Mouse (Mus musculus) urinary bladder, postnatal 14 days (tissue): ENCODE measurements around the gene Olfr706.
"Not testable (repeated sequence)": the region's sequence is repeated elsewhere in the genome, so short reads cannot be mapped to it uniquely, and the experiment has no call there.

Source experiments
- DNase-seq: peaks from one replicate; pipeline ENCODE4 v3.0.0; 2021; ENCODE audit warnings: low spot score

Gene Olfr706

DNA sequence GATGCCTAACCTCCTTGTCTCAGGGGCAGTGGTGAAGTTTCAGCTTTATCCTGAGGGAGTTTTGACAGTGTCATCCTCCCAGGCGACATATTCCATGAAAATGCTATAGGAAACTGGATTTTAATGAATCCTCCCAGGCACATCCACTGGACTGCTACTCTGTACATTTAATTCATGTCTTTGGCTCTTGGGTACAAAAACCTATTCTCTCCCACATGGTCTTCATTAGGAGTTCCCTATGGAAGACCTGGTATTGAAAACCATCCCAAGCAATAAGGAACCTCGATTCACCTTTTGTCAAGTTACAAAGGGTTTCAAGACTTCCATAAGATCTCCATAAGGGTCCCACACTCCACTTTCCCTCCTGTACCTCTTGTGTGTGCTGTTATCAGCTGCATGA is at the start of gene Olfr706:
Gene Olfr706 (minus strand): TSS at position 101 of the 400 bp plus-strand sequence.
- DNase-seq, result no peak

DNA sequence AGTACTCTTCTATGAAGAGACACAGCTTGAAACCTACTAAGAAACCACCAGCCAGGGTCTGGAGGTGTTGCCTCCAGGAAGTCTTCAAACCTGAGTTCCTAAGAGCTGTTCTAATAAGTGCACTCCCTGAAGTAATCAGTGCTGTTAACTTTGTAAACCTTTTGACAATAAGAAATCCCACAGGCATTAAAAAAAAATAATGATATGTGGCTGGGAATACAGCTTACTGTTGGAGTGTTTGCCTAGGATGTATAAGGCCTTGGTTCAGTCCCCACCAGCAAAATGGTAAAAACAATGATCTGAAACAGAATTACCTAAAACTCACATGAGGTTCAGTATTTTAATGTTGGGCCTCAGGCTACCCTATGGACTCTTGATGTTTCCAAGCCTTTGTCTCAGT is 44.2 kb upstream of the Olfr706 start, which contains the start of gene Olfr709-ps1:
Gene Olfr709-ps1 (minus strand): TSS at position 101 of the 400 bp plus-strand sequence.
- no peak for DNase-seq

DNA sequence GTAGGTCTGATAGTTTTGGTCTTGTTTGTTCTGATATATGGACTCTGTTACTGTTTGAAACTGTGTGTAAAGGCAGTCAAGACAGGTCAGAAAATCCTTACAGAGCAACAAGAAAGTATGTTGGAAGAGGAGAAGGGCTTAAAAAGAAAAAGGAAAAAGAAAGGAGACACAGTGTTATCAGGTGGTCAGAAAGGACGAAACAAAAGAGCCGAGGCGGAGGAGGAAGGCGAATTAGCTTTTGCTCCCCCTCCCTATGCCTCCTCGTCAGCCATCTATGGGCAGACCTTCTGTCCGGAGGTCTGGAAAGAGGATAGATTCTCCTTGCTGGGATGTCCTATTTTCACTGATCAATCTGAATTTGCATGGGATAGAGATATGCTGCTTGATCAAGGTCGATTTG is 33.0 kb upstream of the Olfr706 start:
- DNase-seq, result not testable (repeated sequence)

DNA sequence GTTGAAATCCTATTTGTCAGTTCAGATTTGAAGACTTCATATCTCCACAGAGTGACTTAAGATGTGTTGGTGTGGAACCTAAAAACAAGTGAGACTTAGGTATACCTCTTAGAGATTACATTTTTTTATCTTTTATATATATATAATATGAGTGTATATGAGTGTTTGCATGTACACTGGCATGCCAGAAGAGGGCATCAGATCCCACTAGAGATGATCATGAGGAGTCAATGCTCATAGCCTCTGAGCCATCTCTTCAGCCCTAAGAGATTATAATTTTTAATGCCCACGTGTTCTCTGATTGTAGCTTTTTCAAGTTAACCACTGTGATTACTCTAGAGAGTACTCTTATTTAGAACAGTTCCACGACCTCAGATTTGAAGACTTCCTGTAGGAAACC is 19.7 kb upstream of the Olfr706 start, which contains the start of gene Olfr1532-ps1:
Gene Olfr1532-ps1 (plus strand): TSS at position 326 of the 400 bp plus-strand sequence.
- DNase-seq, result no peak

DNA sequence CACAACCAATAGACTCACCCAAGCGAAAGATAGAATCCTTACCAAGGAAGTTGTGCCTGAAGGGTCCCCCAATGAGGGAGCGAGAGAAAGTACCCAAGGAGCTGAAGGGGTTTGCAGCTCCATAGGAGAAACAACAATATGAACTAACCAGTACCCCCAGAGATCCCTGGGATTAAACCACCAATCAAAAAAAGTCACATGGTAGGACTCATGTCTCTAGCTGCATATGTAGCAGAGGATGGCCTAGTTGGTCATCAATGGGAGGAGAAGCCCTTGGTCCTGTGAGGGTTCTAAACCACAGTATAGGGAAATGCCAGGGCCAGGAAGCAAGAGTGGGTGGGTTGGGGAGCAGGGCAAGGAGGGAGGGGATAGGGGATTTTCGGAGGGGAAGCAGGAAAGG is 13.2 kb upstream of the Olfr706 start, which contains the start of gene Olfr707:
Gene Olfr707 (minus strand): TSS at position 101 of the 400 bp plus-strand sequence.
- not testable (repeated sequence) for DNase-seq

DNA sequence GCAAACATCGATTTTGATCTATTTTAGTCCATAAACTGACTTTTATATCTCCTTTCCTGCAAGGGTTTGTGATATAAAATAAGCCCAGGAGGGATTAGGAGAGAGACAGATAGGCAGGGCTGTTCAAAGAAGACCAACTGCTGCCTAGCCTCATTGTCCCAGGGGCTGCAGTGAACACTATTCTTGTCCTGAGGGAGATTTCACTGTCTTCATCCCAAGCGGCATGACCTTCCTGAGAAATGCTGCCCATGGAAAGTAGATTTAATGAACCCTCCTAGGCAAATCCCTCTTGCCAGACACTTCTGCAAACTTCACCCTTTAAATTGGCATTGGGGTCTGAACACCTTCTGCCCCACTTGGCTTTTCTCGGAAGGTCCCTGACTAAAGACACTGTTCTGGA is 11.2 kb downstream of the Olfr706 start, which contains the start of gene Olfr705:
Gene Olfr705 (minus strand): TSS at position 101 of the 400 bp plus-strand sequence.
- no peak for DNase-seq

DNA sequence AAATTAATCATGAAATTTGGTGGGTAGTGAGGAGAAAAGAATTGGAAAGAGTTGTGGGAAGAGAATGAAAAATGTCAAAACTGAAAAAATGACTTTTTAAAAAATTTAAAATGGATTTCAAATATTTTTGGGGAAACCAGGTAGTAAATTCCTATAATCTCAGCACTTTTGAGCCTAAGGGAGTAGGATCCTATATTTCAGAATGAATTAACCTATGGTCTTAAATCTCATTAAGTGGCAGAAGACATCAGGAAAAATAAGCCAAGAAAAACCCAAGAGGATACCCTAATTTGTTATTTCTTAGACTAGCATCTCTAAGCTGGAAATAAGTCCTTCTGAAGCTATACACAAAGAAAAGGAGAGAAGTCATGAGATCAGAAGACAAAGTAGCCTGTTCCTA is 25.1 kb downstream of the Olfr706 start, which contains the start of gene Olfr704:
Gene Olfr704 (plus strand): TSS at position 301 of the 400 bp plus-strand sequence.
- no peak for DNase-seq

DNA sequence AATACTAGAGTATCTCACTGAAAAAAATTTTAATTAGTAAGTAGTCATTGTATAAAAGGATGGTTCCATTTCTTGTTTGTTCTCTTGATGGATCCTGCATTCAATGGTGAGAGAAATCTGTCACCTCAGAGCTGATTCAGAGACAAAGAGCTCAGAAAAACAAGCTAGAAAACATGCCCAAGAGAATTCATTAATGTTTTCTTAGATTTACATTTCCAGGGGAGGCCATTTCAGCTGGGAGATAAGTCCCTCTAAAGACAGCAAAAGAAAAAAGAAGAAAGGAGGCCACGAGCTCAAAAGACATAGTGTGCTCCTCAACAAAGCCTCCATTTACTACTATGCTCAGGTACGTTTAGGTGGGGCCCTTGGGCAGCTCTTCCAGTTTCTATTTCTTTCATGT is 44.9 kb downstream of the Olfr706 start, which contains the start of gene Olfr703:
Gene Olfr703 (plus strand): TSS at position 301 of the 400 bp plus-strand sequence.
- no peak for DNase-seq

DNA sequence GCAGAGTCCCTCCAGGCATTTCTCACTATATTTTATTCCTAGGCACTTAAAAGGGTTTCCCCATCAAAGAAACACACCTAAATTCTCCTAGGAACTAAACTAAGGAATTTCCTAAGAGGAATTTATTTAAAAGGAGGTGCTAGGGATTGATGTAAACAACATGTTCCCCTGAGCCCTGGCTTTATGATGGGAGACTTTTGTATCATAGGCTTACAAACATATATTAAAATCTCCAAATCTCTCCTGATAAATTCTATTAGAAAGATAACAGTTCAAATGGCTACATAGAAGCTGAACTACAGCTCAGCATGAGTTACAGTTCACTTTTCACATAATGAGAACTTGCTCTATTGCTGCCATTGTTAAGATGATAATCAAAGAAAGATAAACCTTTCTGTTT is 54.2 kb downstream of the Olfr706 start, which contains the start of gene Olfr702:
Gene Olfr702 (minus strand): TSS at position 101 of the 400 bp plus-strand sequence.
- DNase-seq, result no peak
